Mouse (Mus musculus) lung, embryonic 15.5 days (tissue): ENCODE results near the gene Cacybp. TPM values are rescaled to one million over a fixed set of nuclear protein-coding genes. Genes with fewer than 3 reads are reported as not detected.

Experiments
- ATAC-seq: fragments of 200-750 bp; cut with Nextera tagmentation; 2 replicates; pipeline ENCODE4 v1.8.0; 2017; ENCODE audit warnings: moderate number of reproducible peaks, borderline replicate concordance; ENCODE audit not compliant: low FRiP score, low TSS enrichment; ENCODE audit errors: extremely low read depth
- H3K27ac ChIP-seq: fragments of 300-500 bp; sonication (generic); 2 replicates; pipeline ENCODE4 v1.5.1; 2015; ENCODE audit warnings: moderate library complexity, mild to moderate bottlenecking, inconsistent platforms
- H3K27me3 ChIP-seq: fragments of 300-500 bp; sonication (generic); 2 replicates; pipeline ENCODE4 v1.6.1; 2015; ENCODE audit warnings: inconsistent platforms
- H3K36me3 ChIP-seq: fragments of 300-500 bp; sonication (generic); 2 replicates; pipeline ENCODE4 v1.6.1; 2015; ENCODE audit warnings: inconsistent platforms
- H3K4me1 ChIP-seq: fragments of 300-500 bp; sonication (generic); 2 replicates; pipeline ENCODE4 v1.6.1; 2015; ENCODE audit warnings: inconsistent platforms
- H3K4me2 ChIP-seq: fragments of 300-500 bp; sonication (generic); 2 replicates; pipeline ENCODE4 v1.6.1; 2015; ENCODE audit warnings: inconsistent platforms, mild to moderate bottlenecking, moderate library complexity
- H3K4me3 ChIP-seq: fragments of 300-500 bp; sonication (generic); 2 replicates; pipeline ENCODE4 v1.5.1; 2015; ENCODE audit warnings: mild to moderate bottlenecking, inconsistent platforms
- H3K9ac ChIP-seq: fragments of 300-500 bp; sonication (generic); 2 replicates; pipeline ENCODE4 v1.6.1; 2015; ENCODE audit warnings: inconsistent platforms
- H3K9me3 ChIP-seq: fragments of 300-500 bp; sonication (generic); 2 replicates; pipeline ENCODE4 v1.6.1; 2016; ENCODE audit warnings: inconsistent platforms
- WGBS: fragments of 180-500 bp; shearing (Covaris S2); methylation state at CpG from one replicate; pipeline ENCODE4 v1.1.7; 2015; 5-methylcytosine and 5-hydroxymethylcytosine counted together
- polyA plus RNA-seq: library from polyadenylated mRNA; unstranded; fragments of >200 nt; fragmentation: Nextera tagmentation; extraction: Ambion mirVana; gene quantifications from 2 replicates; pipeline ENCODE4 v1.2.1, GENCODE M21; 2015

Gene Cacybp
- polyA plus RNA-seq, 1 experiment from 2014 or later = 214 TPM

DNA sequence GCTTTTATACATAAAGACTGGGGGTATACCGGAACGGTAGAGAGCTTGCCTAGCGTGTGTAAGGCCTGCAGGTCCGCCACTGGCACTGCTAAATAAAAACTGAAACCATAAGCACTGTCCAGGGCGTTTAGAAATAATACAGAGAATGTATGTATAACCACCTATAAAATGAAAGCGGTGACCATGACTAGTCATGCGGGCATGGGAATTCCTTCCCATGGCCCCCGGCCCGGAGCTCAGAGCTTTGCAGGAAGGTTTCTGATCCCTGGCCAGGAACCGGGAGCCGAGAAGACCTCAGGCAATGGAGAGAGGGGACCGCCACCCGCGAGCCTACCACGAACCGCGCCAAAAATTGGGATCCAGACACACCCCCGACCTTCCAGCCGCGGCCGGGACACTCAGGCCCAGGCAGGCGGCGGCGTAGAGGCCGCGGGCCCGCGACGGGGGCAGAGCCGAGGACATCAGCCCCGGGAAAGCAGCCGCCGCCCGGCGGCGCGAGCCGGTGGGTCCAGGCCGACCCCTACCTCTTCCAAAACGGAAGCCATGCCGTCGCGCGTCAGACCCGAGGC, 468 bp downstream of the Cacybp start:
- peak overlapping the region; percentile 94 for H3K9ac ChIP-seq
- H3K9me3 ChIP-seq = no peaks in the 10 kb centered on the region
- peak overlapping the region; percentile 73 for H3K4me2 ChIP-seq
- under 1% methylated on average over 45 of the region's 45 CpGs for WGBS
- peaks cover 16% of the 10 kb centered on the region for H3K4me1 ChIP-seq
- peaks cover 8% of the 10 kb centered on the region for H3K36me3 ChIP-seq
- H3K27ac ChIP-seq = peak overlapping the region; percentile 99
- no peaks in the 10 kb centered on the region for H3K27me3 ChIP-seq
- ATAC-seq = peak; percentile 65; the same call in 1 of the 2 replicates
- H3K4me3 ChIP-seq = peak overlapping the region; percentile 92

DNA sequence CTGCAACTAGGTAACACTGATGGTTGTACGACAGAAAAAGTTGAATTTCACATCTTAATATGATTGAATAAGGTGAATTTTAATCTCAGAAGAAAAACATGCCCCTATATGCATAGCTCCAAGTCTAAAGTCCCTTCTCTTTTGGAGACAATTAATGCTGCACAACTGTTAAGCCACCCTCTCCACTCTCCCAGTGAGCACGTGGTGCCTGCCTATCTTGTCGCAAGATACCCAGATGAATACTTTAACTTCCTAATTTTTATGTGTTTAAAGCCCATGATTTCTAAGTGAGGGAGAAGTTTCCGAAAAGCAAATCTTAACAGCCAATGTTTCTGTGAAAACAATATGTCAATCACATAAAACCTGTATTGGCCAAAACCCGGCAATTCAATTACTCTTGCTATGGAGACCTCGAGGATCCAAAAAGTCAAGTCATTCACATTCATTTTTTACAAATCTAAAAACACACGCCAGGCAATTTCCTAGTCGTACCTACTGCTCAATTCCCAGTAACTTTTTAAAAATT, 1.0 kb downstream of the Cacybp start:
- no peaks in the 10 kb centered on the region for H3K9me3 ChIP-seq
- ATAC-seq = no peak
- peak overlapping the region; percentile 94 for H3K9ac ChIP-seq
- peak overlapping the region; percentile 73 for H3K4me2 ChIP-seq
- H3K27ac ChIP-seq = peak overlapping the region; percentile 99
- H3K36me3 ChIP-seq = peaks cover 14% of the 10 kb centered on the region
- WGBS = 2% methylated on average over 8 of the region's 8 CpGs
- H3K27me3 ChIP-seq = no peaks in the 10 kb centered on the region
- H3K4me1 ChIP-seq = peaks cover 16% of the 10 kb centered on the region
- peak overlapping the region; percentile 92 for H3K4me3 ChIP-seq

DNA sequence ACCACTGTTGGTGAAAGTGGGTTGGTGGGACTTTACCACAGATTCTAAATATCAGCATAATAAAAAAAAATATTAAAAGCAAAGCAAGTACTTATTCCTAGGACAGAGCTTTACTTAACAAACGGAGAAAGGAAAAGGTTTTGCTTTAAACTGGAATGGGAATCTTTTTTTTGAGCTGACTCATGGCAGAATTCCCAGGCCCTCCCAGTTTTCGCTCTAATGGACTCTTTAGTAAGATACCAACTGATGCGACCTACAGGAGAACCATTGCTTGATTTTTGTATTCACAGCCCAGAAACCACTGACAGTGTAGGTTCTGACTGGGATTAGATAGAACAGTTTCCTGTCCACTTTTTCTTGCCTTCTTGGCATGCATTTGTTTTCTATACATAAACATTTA, 2.1 kb downstream of the Cacybp start:
- Histone ChIP-seq H3K9me3 (no peaks in the 10 kb centered on the region), H3K4me3 (peak overlapping the region; percentile 92), H3K9ac (no peak overlapping the region), H3K4me1 (peaks cover 16% of the 10 kb centered on the region), H3K36me3 (peaks cover 25% of the 10 kb centered on the region), H3K27ac (no peak overlapping the region), H3K27me3 (no peaks in the 10 kb centered on the region), H3K4me2 (peak overlapping the region; percentile 73)
- WGBS = 37% methylated on average over 3 of the region's 3 CpGs
- no peak for ATAC-seq

DNA sequence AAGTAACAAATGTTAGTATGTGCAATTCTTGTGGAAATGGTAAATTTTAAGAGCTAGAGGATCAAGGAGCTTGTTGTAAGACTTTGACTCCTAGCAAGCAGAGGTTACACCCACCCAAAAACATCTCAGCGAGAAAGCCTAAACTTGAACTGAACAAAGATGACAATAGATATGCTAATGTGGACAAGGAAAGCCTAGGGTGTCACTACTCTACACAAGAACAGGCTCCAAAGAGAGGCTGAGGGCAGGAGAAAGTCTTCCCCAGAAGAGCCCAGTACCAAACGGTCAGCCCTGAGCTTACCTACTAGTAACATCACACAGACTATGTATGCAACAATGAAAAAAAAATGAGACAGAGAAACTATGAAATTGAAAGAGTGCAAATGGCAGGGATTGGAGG, 2.8 kb downstream of the Cacybp start:
- H3K9me3 ChIP-seq = no peaks in the 10 kb centered on the region
- no peak for ATAC-seq
- 89% methylated on average over 2 of the region's 2 CpGs for WGBS

DNA sequence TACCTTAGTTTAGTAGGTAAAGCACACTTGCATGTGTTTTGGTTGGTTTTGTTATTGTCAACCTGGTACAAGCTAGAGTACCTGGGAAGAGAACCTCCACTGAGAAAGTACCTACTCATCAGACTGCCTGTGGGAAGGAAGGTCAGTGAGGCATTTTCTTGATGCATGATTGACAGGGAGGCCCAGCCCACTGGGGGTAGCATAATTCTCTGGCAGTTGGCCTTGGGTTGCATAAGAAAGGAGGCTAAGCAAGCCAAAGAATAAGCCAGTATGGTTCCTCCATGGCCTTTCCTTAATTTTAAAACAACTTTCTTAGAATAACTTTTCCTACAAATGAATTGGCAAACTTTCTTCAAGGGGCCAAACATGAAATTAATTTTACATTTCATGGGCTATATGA, 7.2 kb downstream of the Cacybp start:
- Histone ChIP-seq H3K9ac (no peak overlapping the region), H3K27me3 (no peaks in the 10 kb centered on the region), H3K9me3 (no peaks in the 10 kb centered on the region), H3K27ac (no peak overlapping the region), H3K4me3 (no peak overlapping the region), H3K36me3 (peaks cover 63% of the 10 kb centered on the region), H3K4me2 (no peak overlapping the region), H3K4me1 (peaks cover under 1% of the 10 kb centered on the region; the same call in 1 of the 2 replicates)
- ATAC-seq = no peak

More for the DNA sequence above, 2.8 kb downstream of the Cacybp start:
- peaks cover 31% of the 10 kb centered on the region for H3K36me3 ChIP-seq
- H3K27ac ChIP-seq = no peak overlapping the region
- no peaks in the 10 kb centered on the region for H3K27me3 ChIP-seq
- H3K4me1 ChIP-seq = peaks cover 16% of the 10 kb centered on the region
- H3K9ac ChIP-seq = no peak overlapping the region
- H3K4me3 ChIP-seq = no peak overlapping the region
- H3K4me2 ChIP-seq = no peak overlapping the region

DNA sequence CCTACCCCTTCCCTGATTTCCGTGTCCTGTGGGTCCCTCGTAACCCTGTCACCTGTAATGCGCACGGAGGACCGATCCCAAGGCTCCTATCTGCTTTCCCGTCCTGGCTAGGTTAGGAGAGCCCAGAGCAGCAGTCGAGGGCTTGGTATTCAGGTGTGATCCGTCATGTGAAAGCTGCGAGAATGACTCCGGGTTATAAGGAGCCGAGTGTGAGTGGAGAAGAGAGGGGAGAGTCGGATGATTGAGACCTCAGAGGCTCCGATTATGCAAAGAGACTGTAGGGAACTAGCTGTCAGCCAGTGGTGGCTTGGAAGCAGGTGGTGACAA, 17.4 kb downstream of the Cacybp start:
- ATAC-seq = no peak; the same call in none of the 2 replicates

DNA sequence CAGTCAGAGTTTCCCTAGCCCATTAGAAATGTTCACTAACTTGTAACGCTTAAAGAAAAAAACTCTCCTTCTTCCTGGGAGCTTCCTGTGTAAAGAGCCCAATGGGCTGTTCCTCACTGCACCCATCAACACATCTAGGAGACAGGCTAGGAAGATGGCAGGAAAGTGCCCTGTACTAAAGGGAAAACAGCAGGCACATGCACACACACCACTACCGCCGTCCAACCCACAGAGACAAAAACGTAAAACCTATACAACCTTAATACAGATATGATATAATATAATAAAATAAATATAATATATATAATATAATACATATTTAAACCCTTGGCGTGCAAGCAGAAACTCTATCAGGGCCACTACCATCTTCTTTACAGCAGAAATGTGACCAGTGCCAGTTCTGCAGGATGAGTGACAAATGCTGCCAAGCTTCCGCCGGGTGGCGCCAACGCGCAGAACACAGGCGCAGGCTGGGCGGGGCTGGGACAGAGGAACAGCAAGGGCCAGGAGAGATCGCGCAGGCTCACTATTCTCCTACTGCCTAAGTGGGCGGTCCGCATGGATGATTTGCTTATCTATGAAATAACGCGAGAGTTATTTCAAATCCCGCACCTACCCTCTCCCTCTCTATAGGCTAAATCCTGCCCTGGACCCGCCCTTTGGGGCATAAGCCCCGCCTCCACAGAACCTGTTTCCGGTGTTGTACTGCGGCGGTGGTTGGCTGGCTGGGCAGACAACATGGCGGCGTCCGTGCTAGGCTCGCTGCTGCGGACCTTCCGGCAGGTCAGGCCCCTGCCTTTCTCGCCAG, 17.9 kb downstream of the Cacybp start, which contains the start of gene Mrps14:
Mrps14 (plus strand) TSS at position 687 of the 808 bp plus-strand sequence.
- Histone ChIP-seq H3K9me3 (no peaks in the 10 kb centered on the region), H3K36me3 (peaks cover 21% of the 10 kb centered on the region; the same call in 1 of the 2 replicates), H3K4me3 (peak within 1 kb of the TSS; percentile 71), H3K4me2 (peak within 1 kb of the TSS; percentile 76), H3K9ac (peak within 1 kb of the TSS; percentile 79), H3K27ac (peak within 1 kb of the TSS; percentile 58), H3K27me3 (no peaks in the 10 kb centered on the region), H3K4me1 (peaks cover 8% of the 10 kb centered on the region; the same call in 1 of the 2 replicates)
- ATAC-seq = peak; percentile 100
- 6% methylated on average over 31 of the region's 31 CpGs for WGBS

More for the DNA sequence above, 17.4 kb downstream of the Cacybp start:
- WGBS = under 1% methylated on average over 13 of the region's 13 CpGs
- Histone ChIP-seq H3K9ac (peak overlapping the region; percentile 79), H3K36me3 (peaks cover 25% of the 10 kb centered on the region; the same call in 1 of the 2 replicates), H3K4me1 (peaks cover 8% of the 10 kb centered on the region; the same call in 1 of the 2 replicates), H3K4me2 (peak overlapping the region; percentile 76), H3K9me3 (no peaks in the 10 kb centered on the region), H3K27ac (peak overlapping the region; percentile 58), H3K27me3 (no peaks in the 10 kb centered on the region), H3K4me3 (peak overlapping the region; percentile 71)

DNA sequence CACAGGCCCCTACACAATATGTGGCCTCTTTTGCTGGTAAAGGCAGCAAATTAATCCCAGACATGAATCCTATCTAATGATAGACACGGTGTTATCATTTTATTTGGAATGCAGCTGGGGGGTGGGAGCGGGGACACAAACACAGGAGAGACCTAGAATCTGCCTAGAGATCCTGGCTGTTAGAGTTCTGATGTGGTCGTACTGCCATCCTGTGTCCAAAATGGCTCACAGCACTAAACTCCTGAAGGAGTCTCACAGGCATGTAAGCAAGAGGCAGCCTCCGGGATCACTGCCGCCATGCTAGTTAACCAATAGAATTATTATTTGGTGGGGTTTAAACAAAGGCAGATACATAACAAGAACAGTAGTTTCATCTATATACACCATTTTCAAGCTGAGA, 28.2 kb downstream of the Cacybp start:
- Histone ChIP-seq H3K4me1 (no peaks in the 10 kb centered on the region), H3K36me3 (no peaks in the 10 kb centered on the region), H3K4me2 (no peak overlapping the region), H3K4me3 (no peak overlapping the region), H3K27ac (no peak overlapping the region), H3K9ac (no peak overlapping the region), H3K9me3 (no peaks in the 10 kb centered on the region), H3K27me3 (no peaks in the 10 kb centered on the region)
- no peak for ATAC-seq
- 13% methylated on average over 5 of the region's 5 CpGs for WGBS

DNA sequence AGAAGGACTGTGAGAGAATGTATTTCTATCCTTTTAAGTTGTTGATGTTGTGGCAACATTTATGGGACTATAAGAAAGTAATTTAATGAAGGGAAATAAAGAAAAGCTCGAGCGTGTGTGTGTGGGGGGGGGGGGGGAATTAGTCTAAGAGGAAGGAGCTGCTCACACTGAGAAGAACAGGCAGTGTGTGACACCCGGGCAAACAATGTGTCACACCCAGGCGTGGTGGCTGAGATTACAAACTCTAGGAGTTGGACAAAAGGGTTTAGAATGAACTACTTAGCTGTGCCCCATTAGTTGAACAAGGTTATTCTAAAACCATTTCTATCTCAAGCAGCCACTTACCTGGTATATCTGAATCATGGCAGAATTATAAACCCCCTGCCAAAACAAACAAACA, 31.5 kb downstream of the Cacybp start:
- Histone ChIP-seq H3K4me1 (no peaks in the 10 kb centered on the region), H3K4me2 (no peak overlapping the region), H3K27ac (no peak overlapping the region), H3K4me3 (no peak overlapping the region), H3K27me3 (no peaks in the 10 kb centered on the region), H3K9ac (no peak overlapping the region), H3K36me3 (no peaks in the 10 kb centered on the region), H3K9me3 (no peaks in the 10 kb centered on the region)
- WGBS = 62% methylated on average over 4 of the region's 4 CpGs
- ATAC-seq = no peak

DNA sequence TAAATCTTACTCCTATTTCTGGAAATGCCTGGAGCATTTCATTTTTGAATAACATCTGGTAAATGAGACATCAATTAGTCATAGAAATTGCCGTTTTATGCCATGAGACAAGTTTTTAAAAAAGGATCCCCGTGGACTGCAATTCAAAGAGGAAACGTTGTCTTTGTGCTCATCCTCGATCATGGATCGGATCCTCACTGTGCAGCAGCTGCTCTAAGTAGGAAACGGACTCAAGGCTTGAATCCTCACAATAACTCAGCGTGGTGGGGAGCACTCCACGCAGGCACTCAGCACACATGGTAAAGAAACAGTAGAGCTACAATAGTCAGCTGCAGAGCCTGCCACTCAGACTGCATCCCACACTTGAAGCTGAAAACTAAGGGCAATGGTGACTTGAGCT, 35.8 kb downstream of the Cacybp start:
- no peaks in the 10 kb centered on the region for H3K9me3 ChIP-seq
- H3K9ac ChIP-seq = no peak overlapping the region
- H3K4me2 ChIP-seq = no peak overlapping the region
- H3K36me3 ChIP-seq = no peaks in the 10 kb centered on the region
- no peaks in the 10 kb centered on the region for H3K27me3 ChIP-seq
- no peak overlapping the region for H3K4me3 ChIP-seq
- H3K4me1 ChIP-seq = no peaks in the 10 kb centered on the region
- H3K27ac ChIP-seq = no peak overlapping the region
- ATAC-seq = no peak
- WGBS = 76% methylated on average over 8 of the region's 8 CpGs

DNA sequence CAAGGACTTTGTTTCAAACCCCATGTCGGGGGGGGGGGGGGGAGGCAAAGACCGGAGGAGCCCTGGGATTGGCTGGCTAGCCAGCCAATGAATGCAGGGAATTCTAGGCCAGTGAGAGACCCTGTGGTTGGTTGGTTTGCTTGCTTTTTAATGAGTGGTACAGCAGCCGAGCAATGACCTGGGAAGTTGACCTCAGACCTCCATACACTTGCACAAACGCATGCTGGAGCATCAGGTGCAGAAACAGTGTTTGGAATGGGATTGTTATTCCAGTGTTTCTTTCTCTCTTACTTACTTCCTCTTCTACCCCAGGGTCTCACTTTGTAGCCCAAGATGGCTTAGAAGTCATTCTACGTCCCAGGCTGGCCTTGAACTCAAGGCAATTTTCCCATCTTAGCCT, 46.1 kb downstream of the Cacybp start:
- Histone ChIP-seq H3K27ac (no peak overlapping the region), H3K36me3 (no peaks in the 10 kb centered on the region), H3K4me2 (no peak overlapping the region), H3K9ac (no peak overlapping the region), H3K9me3 (no peaks in the 10 kb centered on the region), H3K4me3 (no peak overlapping the region), H3K4me1 (no peaks in the 10 kb centered on the region), H3K27me3 (no peaks in the 10 kb centered on the region)
- WGBS = 73% methylated on average over 4 of the region's 5 CpGs
- no peak for ATAC-seq

DNA sequence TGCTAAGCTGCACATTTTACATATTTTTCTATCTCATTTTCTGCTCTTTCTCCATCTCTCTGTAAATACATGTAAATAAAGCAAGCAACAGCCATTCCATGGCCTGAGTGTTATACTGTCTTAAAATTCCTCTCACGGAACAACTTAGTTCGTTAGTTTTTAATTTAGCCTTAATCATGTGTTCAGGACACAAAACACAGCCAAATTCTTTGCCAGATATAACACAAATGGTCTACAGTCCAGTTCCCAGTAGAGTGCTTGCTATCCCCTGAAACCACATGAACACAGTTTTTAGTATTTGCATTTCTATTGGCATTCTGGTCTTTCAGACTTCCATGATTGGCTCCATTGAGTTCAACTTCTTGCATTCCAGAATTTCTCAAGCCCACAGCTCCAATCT, 54.5 kb downstream of the Cacybp start:
- H3K4me2 ChIP-seq = no peak overlapping the region
- H3K36me3 ChIP-seq = no peaks in the 10 kb centered on the region
- no peak overlapping the region for H3K27ac ChIP-seq
- no peak overlapping the region for H3K9ac ChIP-seq
- no peaks in the 10 kb centered on the region for H3K4me1 ChIP-seq
- no peak overlapping the region for H3K4me3 ChIP-seq
- no peak for ATAC-seq
- no peaks in the 10 kb centered on the region for H3K9me3 ChIP-seq
- 97% methylated on average over 2 of the region's 2 CpGs for WGBS
- no peaks in the 10 kb centered on the region for H3K27me3 ChIP-seq
